Mouse (Mus musculus) right cerebral cortex, adult 18-20 months (tissue): ENCODE results near the gene Smg1.
"Not testable (repeated sequence)": the region's sequence is repeated elsewhere in the genome, so short reads cannot be mapped to it uniquely, and the experiment has no call there.

ENCODE experiments used
- DNase-seq: peaks from one replicate; pipeline ENCODE4 v3.0.0; 2022; ENCODE audit warnings: mixed read lengths

The Smg1 gene

GRCm38 (mm10) chr7:118248069-118248468 lies 4.6 kb upstream of the Smg1 start:
- DNase-seq, result no peak

GRCm38 (mm10) chr7:118245260-118245659 lies 1.8 kb upstream of the Smg1 start:
- DNase-seq, result no peak

GRCm38 (mm10) chr7:118242911-118243412 lies 508 bp downstream of the Smg1 start:
- DNase-seq, result no peak

GRCm38 (mm10) chr7:118242309-118242708 lies 1.2 kb downstream of the Smg1 start:
- DNase-seq, result no peak

- DNase-seq, result no peak
These were observed 3.1 kb downstream of the Smg1 start for GRCm38 (mm10) chr7:118240402-118240801.

- DNase-seq, result no peak
These were observed 3.5 kb downstream of the Smg1 start for GRCm38 (mm10) chr7:118239996-118240395.

- no peak for DNase-seq
These were observed 6.5 kb downstream of the Smg1 start for GRCm38 (mm10) chr7:118236949-118237348.

GRCm38 (mm10) chr7:118234236-118234635 lies 9.2 kb downstream of the Smg1 start:
- DNase-seq, result no peak

- DNase-seq, result no peak
These were observed 10.9 kb downstream of the Smg1 start for GRCm38 (mm10) chr7:118232613-118233012.

GRCm38 (mm10) chr7:118219777-118220176 lies 23.7 kb downstream of the Smg1 start:
- no peak for DNase-seq

- no peak for DNase-seq
These were observed 37.1 kb downstream of the Smg1 start for GRCm38 (mm10) chr7:118206396-118206795.

- no peak for DNase-seq
These were observed 47.7 kb downstream of the Smg1 start for GRCm38 (mm10) chr7:118195756-118196155.

GRCm38 (mm10) chr7:118185878-118186277 lies 57.6 kb downstream of the Smg1 start:
- DNase-seq, result no peak

GRCm38 (mm10) chr7:118184604-118185003 lies 58.9 kb downstream of the Smg1 start:
- no peak for DNase-seq

GRCm38 (mm10) chr7:118181123-118181522 lies 62.3 kb downstream of the Smg1 start:
- no peak for DNase-seq

GRCm38 (mm10) chr7:118179782-118180181 lies 63.7 kb downstream of the Smg1 start:
- no peak for DNase-seq

- DNase-seq, result no peak
These were observed 67.6 kb downstream of the Smg1 start for GRCm38 (mm10) chr7:118175821-118176355.

GRCm38 (mm10) chr7:118170125-118170524 lies 73.3 kb downstream of the Smg1 start:
- DNase-seq, result not testable (repeated sequence)

- no peak for DNase-seq
These were observed 80.5 kb downstream of the Smg1 start for GRCm38 (mm10) chr7:118163006-118163405.

- peak; percentile 76 for DNase-seq
These were observed 83.3 kb downstream of the Smg1 start for GRCm38 (mm10) chr7:118160121-118160520.

- DNase-seq, result no peak
These were observed 87.0 kb downstream of the Smg1 start for GRCm38 (mm10) chr7:118156461-118156860.

- peak; percentile 46 for DNase-seq
These were observed 89.3 kb downstream of the Smg1 start for GRCm38 (mm10) chr7:118154150-118154549.

GRCm38 (mm10) chr7:118143602-118144001 lies 99.9 kb downstream of the Smg1 start:
- DNase-seq, result no peak

- no peak for DNase-seq
These were observed 100.3 kb downstream of the Smg1 start for GRCm38 (mm10) chr7:118143123-118143522.

GRCm38 (mm10) chr7:118141271-118141670 lies 102.2 kb downstream of the Smg1 start:
- no peak for DNase-seq
